Mouse (Mus musculus) frontal cortex, postnatal 25 days (tissue): ENCODE measurements around the gene Pcsk5.

ENCODE experiments used
- DNase-seq, 2 experiments: peaks; one replicate each; pipeline ENCODE4 v3.0.0; 2022; ENCODE audit warnings: low spot score in 2 of 2

Pcsk5 gene

DNA sequence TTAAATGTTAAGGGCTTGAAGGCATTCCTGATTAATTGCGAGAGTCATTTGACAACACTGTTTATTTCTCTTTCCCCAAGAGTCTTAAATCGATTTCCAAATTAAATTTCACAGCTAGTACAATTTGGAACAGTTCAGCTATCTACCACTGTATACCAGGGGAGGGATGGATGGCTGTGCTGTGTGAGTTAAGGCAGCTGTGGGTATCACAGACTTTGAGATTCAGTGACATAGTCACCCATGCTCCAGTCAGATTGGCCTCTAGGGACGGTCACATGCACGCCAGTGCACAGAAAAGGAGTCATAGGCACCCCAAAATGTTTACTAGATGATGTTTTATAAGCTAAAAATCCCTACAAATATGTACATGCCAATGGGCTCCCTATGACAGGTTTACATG is 260.0 kb downstream of the Pcsk5 start:
- DNase-seq: no peak

DNA sequence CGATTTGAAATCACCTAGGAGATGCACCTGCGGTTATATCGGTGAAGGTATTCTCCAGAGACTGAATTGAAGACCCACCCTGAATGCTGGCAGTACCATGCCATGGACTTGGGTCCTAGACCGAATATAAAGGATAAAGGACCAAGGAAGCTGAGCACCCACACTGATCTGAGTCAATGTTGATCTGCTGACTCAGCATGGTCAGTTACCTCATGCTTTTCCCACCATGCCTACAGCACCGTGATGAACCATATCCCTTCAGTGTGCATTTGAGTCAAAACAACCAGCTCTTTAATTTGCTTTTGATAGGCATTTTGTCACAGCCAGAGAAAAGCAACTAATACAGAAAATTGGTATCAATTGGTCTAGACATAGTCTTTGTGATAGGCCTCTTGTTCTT is 262.9 kb downstream of the Pcsk5 start:
- no peak for DNase-seq

GRCm38 (mm10) chr19:17572315-17572714 is 265.1 kb downstream of the Pcsk5 start:
- no peak for DNase-seq

- no peak for DNase-seq
Observed at GRCm38 (mm10) chr19:17570936-17571335, 266.5 kb downstream of the Pcsk5 start.

DNA sequence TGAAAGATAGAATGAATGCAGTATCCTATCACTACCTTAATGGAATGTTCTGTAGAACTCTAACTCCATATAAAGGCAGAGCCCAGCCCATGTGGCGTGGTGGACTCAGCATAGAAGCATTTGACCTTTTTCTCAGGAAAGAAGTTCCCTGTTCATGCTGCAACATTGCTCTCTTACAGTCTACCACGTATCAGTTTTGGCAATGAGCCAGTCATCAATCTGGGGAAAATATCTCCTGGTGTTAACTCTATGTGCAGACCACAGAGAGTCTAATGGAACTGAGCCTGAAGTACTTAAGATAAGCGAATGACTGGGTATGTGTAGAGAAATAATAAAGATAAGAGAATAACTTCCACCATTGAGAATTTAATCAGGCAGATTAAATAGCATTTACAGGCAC is 270.2 kb downstream of the Pcsk5 start:
- no peak for DNase-seq

DNA sequence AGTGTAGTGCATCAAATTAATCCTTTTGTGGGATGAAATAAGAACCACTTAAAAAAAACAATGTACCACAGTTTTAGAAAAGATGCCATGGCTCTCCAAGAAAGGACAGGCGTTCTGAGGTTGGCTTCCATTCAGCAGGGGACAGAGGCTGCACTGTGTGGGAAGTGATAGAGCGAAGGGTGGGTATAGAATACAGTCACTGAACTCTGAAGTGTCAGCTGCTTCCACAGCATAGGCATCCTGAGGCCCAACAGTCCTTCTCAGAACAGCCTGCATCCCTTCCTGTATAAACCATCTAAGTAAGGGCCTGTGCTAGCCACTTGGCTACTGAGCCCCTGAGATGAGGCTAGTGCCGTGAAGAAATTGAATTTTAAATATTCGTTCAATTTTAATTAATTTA is 271.3 kb downstream of the Pcsk5 start:
- no peak for DNase-seq

DNA sequence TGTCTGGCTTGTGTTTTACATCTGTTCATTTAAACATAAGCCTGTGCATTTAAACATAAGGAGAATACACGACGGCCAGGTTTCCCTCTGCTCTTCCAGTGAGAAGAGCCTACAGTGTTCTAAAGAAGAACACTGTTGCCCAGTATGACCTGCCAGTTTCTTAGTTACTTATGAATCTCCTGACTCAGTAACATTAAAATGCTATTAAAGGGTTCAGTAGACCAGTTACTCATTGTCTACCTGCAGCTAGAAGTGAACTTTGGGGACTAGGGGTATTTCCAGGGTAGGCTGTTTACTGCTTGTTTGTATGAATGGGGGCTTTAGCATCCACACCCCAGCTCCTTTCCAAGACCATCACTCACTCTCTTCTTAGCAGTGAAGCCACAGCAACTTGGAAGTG is 278.7 kb downstream of the Pcsk5 start:
- DNase-seq: no peak

- DNase-seq: no peak
Observed at GRCm38 (mm10) chr19:17555159-17555558, 282.3 kb downstream of the Pcsk5 start.

DNA sequence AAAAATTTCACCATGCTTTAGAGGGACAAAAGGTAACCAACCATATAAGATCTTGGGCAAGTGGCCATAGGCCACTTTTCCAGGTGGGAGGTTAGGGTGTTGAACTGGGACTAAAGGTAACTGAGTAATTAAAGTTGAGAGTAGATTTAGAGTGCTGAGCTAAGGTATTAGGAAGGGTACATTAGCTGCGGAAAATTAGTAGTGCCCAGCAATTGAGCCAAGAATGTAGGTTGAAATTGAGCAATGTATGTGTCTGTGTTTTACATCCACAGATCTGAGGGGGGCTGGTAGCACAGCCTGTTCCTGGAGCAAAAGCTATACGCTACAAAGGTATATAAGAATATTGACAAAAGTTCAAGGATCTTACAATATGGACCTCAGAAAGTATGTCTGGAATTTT is 282.9 kb downstream of the Pcsk5 start:
- no peak for DNase-seq

- DNase-seq: no peak
Observed at GRCm38 (mm10) chr19:17553396-17554100, 283.9 kb downstream of the Pcsk5 start.

GRCm38 (mm10) chr19:17528746-17529532 is 308.5 kb downstream of the Pcsk5 start:
- DNase-seq: no peak

GRCm38 (mm10) chr19:17525558-17525957 is 311.9 kb downstream of the Pcsk5 start:
- no peak for DNase-seq

DNA sequence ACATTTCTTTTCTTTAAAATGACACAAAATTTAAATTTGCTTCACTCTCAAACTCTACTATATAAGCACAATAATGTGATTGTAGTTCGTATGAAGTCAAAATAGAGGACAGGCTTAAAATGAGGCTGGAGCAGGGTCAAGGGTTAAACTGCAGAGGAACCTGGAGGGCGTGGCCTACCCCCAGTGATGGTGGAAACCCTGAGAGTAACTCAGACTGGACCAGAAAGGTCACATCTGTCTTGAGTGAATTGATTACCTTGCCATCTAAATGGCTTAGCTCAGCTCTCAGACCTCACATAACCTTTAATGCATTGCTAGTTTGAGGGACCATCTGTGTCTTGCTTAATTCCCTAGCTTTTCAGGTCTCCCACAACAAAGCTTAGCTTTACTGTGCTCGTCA is 323.0 kb downstream of the Pcsk5 start:
- DNase-seq: no peak

- DNase-seq: no peak
Observed at GRCm38 (mm10) chr19:17511283-17511682, 326.1 kb downstream of the Pcsk5 start.

GRCm38 (mm10) chr19:17504212-17504611 is 333.2 kb downstream of the Pcsk5 start:
- DNase-seq: no peak

- DNase-seq: no peak
Observed at GRCm38 (mm10) chr19:17498586-17499235, 338.7 kb downstream of the Pcsk5 start.

DNA sequence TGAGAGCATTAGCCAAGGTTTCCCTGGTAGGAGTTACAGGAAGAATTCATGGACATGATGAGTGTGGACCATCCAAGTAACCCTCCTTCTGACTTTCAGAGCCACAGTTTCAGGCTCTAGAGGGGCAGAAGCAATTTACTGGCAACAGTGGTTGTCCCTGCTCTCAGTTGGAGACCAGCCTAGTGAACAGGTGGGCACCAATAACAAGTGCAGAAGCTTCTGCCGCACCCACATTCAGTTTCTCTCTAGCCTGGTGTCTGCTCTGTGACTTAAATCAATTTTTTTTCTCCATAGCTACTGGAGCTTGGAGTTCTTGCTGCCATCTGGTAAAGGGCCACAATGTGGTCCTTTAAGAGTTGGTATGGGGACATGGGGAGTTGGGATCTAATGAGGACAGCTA is 341.3 kb downstream of the Pcsk5 start:
- DNase-seq: no peak

- no peak for DNase-seq
Observed at GRCm38 (mm10) chr19:17491822-17492544, 345.4 kb downstream of the Pcsk5 start.

DNA sequence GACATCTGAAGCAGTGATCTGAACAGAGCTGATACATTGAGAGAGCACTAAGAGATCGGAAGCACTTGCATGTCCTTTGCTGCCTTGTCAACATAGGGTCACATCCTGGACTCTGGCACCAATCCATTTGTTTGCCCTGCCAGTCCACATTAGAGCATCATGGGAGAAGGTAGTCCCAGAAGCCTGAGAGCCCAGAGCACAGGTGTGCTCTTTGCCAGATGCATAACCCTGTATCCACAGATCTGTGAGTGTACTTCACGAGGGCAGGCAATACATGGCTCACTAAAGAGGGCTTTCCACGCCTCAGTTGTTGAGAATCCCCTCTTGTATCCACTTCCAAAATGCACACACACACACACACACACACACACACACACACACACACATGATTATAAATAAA is 346.1 kb downstream of the Pcsk5 start:
- DNase-seq: no peak

- DNase-seq: no peak
Observed at GRCm38 (mm10) chr19:17489866-17490141, 347.6 kb downstream of the Pcsk5 start.

DNA sequence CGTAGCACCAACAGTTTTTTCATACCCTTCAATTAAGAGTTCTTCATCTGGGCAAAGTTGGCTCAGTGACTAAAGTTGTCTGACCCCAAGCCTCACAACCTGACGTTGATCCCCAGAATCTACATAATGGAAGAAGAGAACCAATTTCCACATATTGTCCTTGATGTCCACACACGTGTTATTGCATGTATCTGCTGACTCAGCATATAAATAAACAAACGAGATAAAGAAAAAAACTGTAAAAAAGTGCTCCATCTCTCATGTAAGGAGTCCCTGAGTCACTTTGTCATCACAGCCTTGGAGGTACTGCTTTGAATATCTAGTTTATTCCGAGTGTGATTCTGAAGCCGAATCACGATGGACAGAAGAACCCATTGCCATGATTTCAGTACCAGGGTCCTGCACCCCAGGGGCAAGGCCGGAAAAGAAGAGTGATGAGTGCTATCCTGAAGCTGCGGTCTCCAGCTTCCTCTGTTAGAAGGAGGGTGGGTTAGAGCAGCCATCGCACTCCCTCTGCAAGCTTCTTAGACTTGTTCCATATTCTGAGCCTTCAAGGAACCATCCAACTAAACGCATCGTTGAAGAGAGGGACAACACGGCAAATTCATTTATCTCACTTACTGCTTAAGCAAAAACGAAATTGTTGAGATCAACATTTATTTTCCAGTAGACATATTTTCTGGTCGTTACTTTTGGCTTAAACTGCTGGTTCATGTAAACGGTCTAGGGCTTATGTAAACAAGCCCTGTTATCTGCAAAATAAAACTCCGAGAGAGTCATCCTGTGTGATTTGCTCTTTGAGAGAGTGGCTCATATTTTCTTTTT is 348.2 kb downstream of the Pcsk5 start:
- DNase-seq: no peak
